Mouse (Mus musculus): ENCODE measurements around the gene Cep131.

Gene Cep131

GRCm38 (mm10) chr11:120098588-120099511 lies 12.2 kb upstream of the Cep131 start, which contains the start of the genes Tepsin and Ndufaf8:
Tepsin (minus strand) TSS chr11:120098731.
Ndufaf8 (plus strand) TSS chr11:120098928.
- in situ Hi-C loops (cut with MboI, MseI), result no loop called here

GRCm38 (mm10) chr11:120092817-120093591 lies 6.4 kb upstream of the Cep131 start:
- in situ Hi-C loops (cut with MboI, MseI), result no loop called here

DNA sequence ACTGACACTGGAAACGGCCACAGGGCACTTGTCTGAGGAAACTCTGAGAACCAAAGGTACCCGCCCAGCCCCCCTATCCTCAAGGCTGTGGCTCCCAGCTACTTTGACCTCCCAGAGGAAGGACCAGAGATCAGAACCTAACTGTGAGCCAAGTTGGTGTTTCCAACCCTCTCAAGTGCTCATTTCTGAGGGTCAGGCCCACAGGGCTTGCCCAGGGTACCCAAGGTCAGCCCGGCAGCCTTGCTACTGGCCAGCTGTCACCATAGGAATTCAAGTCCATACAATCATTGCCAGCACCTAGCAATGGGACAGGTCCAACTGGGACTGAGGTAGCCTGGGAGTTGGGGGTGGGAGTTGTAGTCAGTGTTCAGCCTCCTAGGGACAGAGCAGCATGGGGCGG lies 4.0 kb upstream of the Cep131 start:
- in situ Hi-C loops (cut with MboI, MseI), result no loop called here

GRCm38 (mm10) chr11:120085891-120086627 lies 568 bp downstream of the Cep131 start:
- in situ Hi-C loops (cut with MboI, MseI), result no loop called here

DNA sequence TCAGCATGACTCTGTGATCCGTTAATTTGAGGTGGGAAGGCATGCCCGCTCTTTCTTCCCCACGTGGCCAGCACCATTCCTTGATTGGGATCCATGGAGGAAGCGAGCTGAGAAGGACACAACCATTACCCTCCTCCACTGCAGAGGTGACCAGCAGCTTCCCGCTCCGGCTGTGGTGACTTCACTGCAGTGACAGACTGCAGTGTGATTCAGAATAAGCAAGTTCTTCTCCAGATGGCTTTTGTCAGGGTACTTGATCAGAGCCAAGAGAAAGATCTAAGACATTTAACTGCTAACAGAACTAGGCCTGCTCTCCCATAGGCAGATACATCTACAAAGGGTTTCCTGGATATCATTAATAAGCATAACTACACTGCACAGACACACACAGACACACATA lies 6.3 kb downstream of the Cep131 start:
- in situ Hi-C loops (cut with MboI, MseI), result loop anchor here (5.0 kb wide), 1 partner anchor 77 kb away; no protein-coding TSS in a partner anchor

DNA sequence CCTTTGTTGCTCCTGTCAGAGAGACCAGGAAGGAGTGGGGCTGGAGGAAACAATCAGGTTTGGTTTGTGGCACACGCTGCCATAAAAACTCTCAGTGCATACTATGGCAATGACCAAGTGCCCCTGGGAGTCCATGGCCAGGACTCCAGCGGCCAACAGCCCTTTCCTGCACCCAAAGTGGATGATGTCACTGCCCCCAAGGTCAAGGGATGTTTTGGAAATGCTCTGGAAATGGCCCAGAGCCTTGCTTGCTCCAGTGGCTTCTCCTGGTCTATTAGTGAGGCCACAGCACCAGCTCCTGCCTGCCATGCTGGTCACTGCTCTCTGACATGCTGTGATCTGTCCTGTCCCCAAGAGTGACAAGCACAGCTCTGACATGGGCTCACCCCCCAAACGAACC lies 10.4 kb downstream of the Cep131 start:
- in situ Hi-C loops (cut with MboI, MseI), result no loop called here

- in situ Hi-C loops (cut with MboI, MseI), result no loop called here
These were observed 13.5 kb downstream of the Cep131 start for GRCm38 (mm10) chr11:120072986-120073647.

- in situ Hi-C loops (cut with MboI, MseI), result no loop called here
These were observed 14.8 kb downstream of the Cep131 start for GRCm38 (mm10) chr11:120071731-120072320.

DNA sequence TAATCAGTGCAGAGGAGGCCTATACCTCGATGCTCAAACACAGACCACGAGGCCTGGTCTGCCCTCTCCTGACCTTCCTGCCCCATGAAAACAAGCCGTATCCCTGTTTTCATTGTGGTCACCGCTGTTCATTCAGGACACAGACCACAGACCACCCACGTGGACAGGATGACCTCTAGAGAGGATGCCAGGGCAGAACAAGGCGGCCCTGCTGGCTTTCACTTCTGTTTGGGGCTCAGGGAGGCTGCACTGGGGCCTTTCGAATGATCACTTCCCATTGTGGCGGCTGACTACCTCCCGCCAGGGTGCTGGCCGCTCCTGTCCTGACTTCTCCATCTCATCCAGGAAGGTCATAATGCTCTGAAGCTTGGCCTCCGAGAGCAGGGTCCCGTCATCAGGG lies 15.6 kb downstream of the Cep131 start:
- in situ Hi-C loops (cut with MboI, MseI), result no loop called here

- in situ Hi-C loops (cut with MboI, MseI), result no loop called here
These were observed 16.2 kb downstream of the Cep131 start for GRCm38 (mm10) chr11:120070286-120070930.

DNA sequence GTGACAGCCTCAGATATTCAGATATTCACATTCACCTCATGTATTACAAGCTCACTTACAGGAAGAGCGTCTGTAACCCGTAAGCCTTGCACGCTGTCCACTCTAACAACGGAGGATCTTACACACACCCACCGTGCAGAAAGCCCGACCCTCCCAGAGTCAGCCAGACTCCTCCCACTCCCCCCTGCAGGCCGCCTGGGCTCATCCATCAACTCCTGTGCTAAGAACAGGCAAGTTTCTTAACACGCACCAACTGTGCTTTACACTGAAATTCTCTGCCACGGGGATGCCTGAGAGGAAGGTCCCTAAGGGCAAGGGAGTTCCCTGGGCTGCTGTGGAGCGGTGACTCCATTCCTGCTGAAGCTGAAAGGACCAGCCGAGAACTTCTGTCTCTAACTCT lies 17.4 kb downstream of the Cep131 start:
- in situ Hi-C loops (cut with MboI, MseI), result no loop called here

- in situ Hi-C loops (cut with MboI, MseI), result no loop called here
These were observed 18.8 kb downstream of the Cep131 start for GRCm38 (mm10) chr11:120067834-120068233.

- in situ Hi-C loops (cut with MboI, MseI), result no loop called here
These were observed 21.3 kb downstream of the Cep131 start for GRCm38 (mm10) chr11:120065291-120065690.

DNA sequence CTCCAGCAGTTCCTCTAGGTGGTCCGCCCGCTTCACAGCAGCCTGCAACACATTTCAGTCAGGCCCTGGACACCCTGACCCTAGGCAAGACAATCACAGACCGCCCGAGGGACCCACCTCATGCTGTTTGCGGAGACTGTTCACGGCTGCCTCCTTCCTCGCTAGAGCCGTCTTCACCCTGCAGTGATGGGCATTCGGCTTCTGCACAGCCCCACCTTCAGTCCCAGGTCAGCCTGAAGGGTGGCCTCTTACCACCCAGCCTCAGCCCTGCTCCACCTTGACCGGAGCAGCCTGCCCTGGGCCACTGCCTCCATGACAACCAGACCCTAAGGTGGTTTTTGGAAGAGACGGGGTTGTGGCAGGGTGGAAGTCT lies 22.0 kb downstream of the Cep131 start:
- in situ Hi-C loops (cut with MboI, MseI), result no loop called here

DNA sequence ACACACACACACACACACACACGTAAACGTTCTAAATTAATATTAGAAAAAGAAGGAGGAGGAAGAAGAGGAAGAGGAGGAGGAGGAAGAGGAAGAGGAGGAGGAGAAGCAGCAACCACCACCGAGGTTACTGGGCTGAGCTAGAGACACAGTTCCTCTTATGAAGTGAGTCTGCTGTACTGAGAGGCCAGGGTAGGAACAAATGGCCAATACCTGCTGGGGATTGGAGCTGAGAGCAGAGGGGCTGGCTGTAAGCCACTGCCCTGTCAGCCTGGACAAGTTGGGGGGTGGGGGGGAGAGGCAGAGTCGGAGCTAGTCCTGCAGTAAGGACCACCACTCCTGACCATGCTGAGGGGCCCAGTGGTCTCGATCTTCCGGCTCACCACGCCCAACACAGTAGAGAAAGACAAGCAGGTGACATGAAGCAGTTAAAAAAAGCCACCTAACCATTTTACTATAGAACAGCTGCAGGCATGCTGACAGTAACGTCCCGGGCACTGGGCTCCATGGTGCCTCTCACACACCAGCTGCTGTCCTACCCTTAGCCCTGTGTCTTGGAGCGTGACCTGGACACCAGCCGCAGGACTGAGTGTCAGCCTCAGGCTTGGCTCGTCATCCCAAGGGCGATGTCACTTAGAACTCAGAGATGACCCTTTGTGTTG lies 22.5 kb downstream of the Cep131 start:
- in situ Hi-C loops (cut with MboI, MseI), result no loop called here

DNA sequence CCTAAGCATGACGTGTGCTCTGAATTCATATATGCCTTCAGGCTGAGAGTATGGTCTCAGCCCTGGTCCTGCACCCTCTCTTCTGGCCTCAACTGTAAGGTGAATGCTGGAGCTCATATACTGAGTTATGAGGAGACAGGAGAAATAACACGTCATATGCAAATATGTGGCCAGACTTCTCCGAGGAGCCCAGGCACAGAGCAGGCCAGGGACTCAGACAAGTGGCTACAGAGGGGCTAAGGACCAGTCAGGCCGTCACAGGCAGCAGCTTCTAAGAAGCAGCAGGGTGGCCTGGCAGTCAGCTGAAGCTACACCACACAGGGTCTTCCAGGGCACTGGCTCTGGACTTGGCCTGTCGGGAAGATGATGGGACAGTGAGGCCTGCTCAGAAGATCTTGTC lies 23.3 kb downstream of the Cep131 start:
- in situ Hi-C loops (cut with MboI, MseI), result no loop called here

- in situ Hi-C loops (cut with MboI, MseI), result no loop called here
These were observed 26.0 kb downstream of the Cep131 start for GRCm38 (mm10) chr11:120060634-120061033.

DNA sequence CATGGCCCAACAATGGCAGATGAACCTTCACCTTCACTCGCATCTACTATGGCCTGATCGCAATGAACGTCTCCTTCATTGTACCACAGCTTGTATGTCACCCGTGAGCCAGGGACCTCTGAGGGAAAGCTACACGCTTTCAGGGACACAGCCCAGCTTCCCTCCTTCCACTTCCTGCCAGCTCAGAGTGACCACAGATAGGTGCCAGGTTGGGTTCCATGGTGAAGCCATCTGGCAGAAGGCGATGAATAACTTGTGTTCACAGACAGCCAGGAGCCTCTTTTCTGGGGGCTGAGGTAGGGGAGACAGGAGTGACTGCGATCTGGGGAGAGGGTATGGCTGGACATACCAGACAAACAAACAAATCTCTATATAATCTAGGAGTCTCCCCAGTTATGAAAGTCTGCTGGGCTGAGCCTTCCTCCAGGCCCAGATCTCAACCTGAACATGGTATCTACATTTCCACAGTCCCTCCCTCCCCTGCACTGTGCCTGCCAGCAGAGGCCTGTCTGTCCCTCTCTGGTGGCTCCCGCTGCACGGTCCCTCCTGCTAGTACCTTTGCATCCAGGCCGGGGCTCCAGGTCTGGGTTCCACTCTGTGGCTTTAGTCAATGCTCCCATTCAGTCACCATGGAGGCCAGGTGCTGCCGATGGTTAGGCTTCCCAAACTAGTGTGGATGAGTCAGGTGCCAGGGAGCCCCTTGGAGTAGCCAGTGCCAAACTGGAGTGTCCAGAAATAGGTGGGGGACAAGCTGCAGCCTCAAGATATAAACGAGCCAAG lies 30.5 kb downstream of the Cep131 start:
- in situ Hi-C loops (cut with MboI, MseI), result no loop called here

DNA sequence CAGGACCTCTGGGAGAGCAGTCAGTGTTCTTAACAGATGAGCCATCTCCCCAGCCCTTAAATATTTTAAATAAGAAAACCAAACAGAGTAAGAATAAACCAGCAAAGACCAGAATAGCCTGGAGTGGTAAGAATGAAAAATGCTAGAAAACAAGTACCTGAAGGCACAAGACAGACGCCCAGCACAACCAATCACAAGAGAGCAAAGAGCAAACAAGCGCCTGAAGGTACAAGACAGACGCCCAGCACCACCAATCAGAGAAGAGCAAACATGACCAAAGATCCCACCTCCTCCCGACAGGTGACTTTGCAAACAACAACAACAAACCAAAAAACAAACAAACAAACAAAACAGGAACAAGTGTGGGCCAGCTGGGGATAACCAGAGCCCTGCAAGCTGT lies 32.8 kb downstream of the Cep131 start:
- in situ Hi-C loops (cut with MboI, MseI), result no loop called here

Data from T-helper 1 cell (primary cell).